Mouse (Mus musculus): Measurements from ENCODE around the gene Prex1. TPM values are rescaled to one million over a fixed set of nuclear protein-coding genes. Genes with fewer than 3 reads are reported as not detected.

Gene Prex1
- polyA plus RNA-seq, 1 experiment from 2014 or later, result 12.4 TPM

DNA sequence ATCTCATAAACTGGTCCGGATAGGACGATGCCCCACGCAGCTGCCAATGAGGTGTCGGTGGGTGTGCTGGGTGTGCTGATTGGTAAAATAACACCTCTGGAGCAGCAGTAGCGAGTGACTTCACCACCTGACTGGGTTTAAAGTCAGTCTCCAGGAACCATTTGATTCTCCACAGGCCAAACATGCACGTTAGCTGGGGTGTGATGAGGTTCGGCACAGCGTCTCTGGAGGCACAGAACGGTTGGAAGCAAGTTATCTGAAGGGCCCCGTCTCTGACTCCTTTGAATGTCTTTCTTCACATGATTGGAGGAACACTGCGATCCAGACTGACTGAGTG is 159.5 kb downstream of the Prex1 start:
- no peak for ATAC-seq (ENCODE audit: insufficient read depth, low FRiP score, low read depth)
- no peak overlapping the region for H3K9ac ChIP-seq
- H3K4me3 ChIP-seq (replicated peaks), result no peak overlapping the region
- no peak overlapping the region for H3K4me2 ChIP-seq
- H3K4me1 ChIP-seq, result peaks cover 9% of the 10 kb centered on the region
- no peaks in the 10 kb centered on the region for H3K9me3 ChIP-seq
- WGBS, result 81% methylated on average over 11 of the region's 11 CpGs
- no peaks in the 10 kb centered on the region for H3K36me3 ChIP-seq
- H3K27ac ChIP-seq, result no peak overlapping the region
- no peaks in the 10 kb centered on the region for H3K27me3 ChIP-seq (replicated peaks)

DNA sequence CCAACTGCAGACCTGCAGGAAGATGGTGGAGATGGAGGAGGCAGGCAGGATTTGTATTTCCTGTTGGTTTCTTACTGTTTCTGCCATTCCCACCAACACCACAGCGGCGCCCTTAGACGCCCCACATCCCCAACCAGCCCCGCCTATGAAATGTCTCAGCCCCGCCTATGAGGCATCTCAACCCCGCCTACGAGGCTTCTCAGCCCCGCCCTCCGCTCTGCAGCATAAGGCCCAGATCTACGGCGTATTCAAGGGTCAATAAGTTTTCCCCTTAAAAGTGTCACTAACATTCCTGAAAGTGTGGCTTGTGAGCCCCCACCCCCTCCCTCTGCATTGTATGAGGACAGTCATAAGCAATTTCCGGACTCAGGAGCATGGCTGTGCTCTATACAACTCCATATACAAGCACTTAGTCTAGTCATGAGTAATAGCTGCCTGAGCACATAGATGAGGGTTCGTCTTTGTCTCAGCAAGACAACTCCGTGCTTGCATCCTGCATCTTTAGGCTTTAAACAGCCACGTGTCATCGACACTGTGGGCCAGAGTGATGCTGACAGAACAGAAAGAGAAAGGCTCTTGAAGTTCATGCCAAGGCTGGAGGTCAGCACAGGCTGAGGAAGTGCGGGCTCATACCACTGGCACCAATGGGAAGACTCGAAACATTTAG is 160.0 kb downstream of the Prex1 start:
- peak overlapping the region; percentile 23; the same call in 1 of the 2 replicates for H3K4me2 ChIP-seq
- H3K36me3 ChIP-seq, result no peaks in the 10 kb centered on the region
- H3K4me3 ChIP-seq (replicated peaks), result no peak overlapping the region
- H3K4me1 ChIP-seq, result peaks cover 9% of the 10 kb centered on the region
- WGBS, result 30% methylated on average over 18 of the region's 18 CpGs
- H3K9ac ChIP-seq, result no peak overlapping the region
- ATAC-seq (ENCODE audit: insufficient read depth, low FRiP score, low read depth), result peak; percentile 78; the same call in 1 of the 2 replicates
- H3K27me3 ChIP-seq (replicated peaks), result no peaks in the 10 kb centered on the region
- no peak overlapping the region for H3K27ac ChIP-seq
- H3K9me3 ChIP-seq, result no peaks in the 10 kb centered on the region

DNA sequence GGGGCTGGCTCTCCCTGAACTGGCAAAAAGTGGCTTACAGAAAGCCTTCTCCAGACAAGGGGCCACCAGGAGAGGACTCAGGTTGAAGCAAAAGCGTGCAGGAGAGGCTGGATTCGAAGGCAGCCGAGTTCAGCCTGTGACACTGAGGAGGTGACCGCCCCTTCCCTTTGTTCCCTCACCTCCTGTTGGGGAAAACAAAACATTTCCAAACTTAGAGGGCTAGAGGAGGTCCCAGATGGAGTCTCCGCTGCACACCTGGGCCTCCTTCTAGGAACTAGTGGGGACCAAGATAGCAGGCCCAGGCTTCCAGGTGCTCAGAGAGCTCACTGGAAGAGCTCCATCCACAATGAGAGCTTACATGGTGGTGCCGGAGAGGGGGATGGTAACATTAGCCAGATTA is 161.0 kb downstream of the Prex1 start:
- Histone ChIP-seq H3K4me1 (peaks cover 9% of the 10 kb centered on the region), H3K4me3 (replicated peaks) (no peak overlapping the region), H3K9ac (no peak overlapping the region), H3K9me3 (no peaks in the 10 kb centered on the region), H3K27ac (no peak overlapping the region), H3K36me3 (no peaks in the 10 kb centered on the region), H3K4me2 (no peak overlapping the region), H3K27me3 (replicated peaks) (no peaks in the 10 kb centered on the region)
- 76% methylated on average over 6 of the region's 6 CpGs for WGBS
- no peak for ATAC-seq (ENCODE audit: insufficient read depth, low FRiP score, low read depth)

DNA sequence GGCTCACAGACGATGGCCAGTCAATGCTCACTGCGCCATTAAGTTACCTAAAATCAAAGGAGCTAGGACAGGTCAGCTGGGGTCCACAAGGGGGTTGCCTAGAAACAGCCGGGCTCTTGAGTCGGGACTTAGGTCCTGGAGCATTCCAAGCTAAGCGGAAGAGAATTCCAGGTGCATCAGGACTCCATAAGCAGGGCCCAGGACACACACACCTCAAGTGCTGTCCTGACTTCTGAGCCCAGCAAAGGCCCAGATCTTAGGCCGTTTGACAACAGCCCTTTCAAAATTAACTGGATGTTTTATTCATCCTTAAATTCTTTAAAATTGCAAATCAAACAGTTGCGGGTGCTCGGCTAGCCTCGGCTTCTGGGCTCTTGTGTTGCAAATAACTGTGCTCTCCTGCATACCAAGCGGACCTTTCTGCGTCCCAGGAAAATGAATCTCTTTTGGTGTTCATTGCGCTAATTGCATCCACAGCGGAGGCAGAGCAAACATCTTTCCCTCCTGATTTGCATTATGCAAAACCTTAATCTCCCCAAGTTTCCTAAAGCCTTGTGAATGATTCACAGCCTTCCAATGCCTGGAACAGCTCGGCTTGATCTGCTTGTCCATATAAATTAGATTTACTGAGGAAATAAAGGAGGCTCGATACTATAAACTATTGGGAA is 161.7 kb downstream of the Prex1 start:
- ATAC-seq (ENCODE audit: insufficient read depth, low FRiP score, low read depth), result no peak
- H3K27me3 ChIP-seq (replicated peaks), result no peaks in the 10 kb centered on the region
- no peaks in the 10 kb centered on the region for H3K36me3 ChIP-seq
- no peak overlapping the region for H3K4me3 ChIP-seq (replicated peaks)
- H3K4me1 ChIP-seq, result peaks cover 9% of the 10 kb centered on the region
- no peak overlapping the region for H3K27ac ChIP-seq
- H3K9ac ChIP-seq, result no peak overlapping the region
- WGBS, result 76% methylated on average over 15 of the region's 15 CpGs
- no peak overlapping the region for H3K4me2 ChIP-seq
- H3K9me3 ChIP-seq, result no peaks in the 10 kb centered on the region

DNA sequence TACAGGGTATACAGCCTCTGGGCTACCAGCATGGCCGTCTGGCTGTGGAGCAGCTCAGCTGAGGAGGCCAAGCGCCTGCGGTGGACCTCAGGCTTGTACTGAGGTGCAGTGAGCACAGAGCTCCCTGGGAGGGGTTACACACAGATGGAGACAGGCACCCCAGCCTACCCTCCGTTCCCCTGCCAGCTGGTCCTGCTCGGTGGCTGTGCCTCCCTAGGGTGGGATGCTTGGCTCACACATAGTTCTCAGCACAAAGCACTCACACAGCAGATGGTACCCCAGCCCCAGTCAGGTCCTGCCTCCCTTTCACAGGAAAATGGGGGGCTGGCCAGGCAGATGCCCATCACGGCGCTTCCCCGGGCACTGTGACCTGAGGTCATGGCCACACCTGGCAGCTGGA is 163.8 kb downstream of the Prex1 start:
- no peaks in the 10 kb centered on the region for H3K9me3 ChIP-seq
- H3K4me1 ChIP-seq, result peaks cover 16% of the 10 kb centered on the region
- H3K4me2 ChIP-seq, result no peak overlapping the region
- H3K36me3 ChIP-seq, result no peaks in the 10 kb centered on the region
- no peak overlapping the region for H3K4me3 ChIP-seq (replicated peaks)
- H3K9ac ChIP-seq, result no peak overlapping the region
- H3K27ac ChIP-seq, result no peak overlapping the region
- ATAC-seq (ENCODE audit: insufficient read depth, low FRiP score, low read depth), result no peak
- no peaks in the 10 kb centered on the region for H3K27me3 ChIP-seq (replicated peaks)
- WGBS, result 72% methylated on average over 8 of the region's 8 CpGs

DNA sequence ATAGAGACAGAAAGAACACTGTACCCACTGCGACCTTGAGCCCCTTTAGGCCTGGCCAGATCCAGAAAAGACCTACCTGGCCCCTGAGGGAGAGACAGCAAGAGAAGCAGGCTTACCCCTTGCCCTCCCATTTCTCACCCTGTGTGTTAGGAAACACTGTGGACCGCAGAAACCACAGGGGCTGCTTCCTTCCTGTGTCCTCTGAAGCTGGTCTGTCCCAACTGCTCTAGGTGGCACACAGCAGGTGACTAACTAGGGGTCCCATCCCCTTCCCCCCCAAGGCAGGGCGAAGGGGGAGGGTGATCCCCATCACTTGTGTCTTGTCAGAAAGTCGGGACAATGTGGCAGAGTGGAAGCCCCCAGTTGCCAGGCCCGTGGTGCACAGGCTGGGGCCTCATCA is 164.6 kb downstream of the Prex1 start:
- H3K27me3 ChIP-seq (replicated peaks), result no peaks in the 10 kb centered on the region
- ATAC-seq (ENCODE audit: insufficient read depth, low FRiP score, low read depth), result no peak
- no peak overlapping the region for H3K9ac ChIP-seq
- H3K4me3 ChIP-seq (replicated peaks), result no peak overlapping the region
- H3K27ac ChIP-seq, result no peak overlapping the region
- H3K4me2 ChIP-seq, result no peak overlapping the region
- H3K36me3 ChIP-seq, result no peaks in the 10 kb centered on the region
- peaks cover 16% of the 10 kb centered on the region for H3K4me1 ChIP-seq
- whole genome bisulfite sequencing, result 70% methylated on average over 5 of the region's 5 CpGs
- no peaks in the 10 kb centered on the region for H3K9me3 ChIP-seq

DNA sequence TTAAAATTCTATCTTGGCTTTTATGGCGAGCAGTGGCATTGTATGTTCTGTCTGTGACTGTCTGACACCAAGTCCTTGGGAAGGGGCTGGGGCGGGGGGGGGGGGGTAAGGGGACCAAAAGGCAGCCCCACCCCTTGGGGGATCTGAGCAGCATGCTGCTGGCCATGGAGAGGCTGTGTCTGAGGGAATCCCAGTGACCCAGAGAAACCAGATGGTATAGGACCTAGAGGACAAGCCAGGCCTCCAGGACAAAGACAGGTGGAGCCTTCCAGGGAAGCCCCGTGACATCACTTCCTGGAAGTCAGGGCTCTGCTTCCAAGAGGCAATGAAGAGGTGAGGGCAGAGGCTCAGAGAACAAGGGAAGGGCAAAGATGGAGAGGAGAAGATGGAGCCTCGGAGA is 168.1 kb downstream of the Prex1 start:
- no peak overlapping the region for H3K4me3 ChIP-seq (replicated peaks)
- 52% methylated on average over 4 of the region's 4 CpGs for WGBS
- H3K27me3 ChIP-seq (replicated peaks), result no peaks in the 10 kb centered on the region
- no peaks in the 10 kb centered on the region for H3K9me3 ChIP-seq
- ATAC-seq (ENCODE audit: insufficient read depth, low FRiP score, low read depth), result no peak
- no peak overlapping the region for H3K4me2 ChIP-seq
- H3K36me3 ChIP-seq, result no peaks in the 10 kb centered on the region
- peaks cover 13% of the 10 kb centered on the region for H3K4me1 ChIP-seq
- no peak overlapping the region for H3K9ac ChIP-seq
- H3K27ac ChIP-seq, result no peak overlapping the region

DNA sequence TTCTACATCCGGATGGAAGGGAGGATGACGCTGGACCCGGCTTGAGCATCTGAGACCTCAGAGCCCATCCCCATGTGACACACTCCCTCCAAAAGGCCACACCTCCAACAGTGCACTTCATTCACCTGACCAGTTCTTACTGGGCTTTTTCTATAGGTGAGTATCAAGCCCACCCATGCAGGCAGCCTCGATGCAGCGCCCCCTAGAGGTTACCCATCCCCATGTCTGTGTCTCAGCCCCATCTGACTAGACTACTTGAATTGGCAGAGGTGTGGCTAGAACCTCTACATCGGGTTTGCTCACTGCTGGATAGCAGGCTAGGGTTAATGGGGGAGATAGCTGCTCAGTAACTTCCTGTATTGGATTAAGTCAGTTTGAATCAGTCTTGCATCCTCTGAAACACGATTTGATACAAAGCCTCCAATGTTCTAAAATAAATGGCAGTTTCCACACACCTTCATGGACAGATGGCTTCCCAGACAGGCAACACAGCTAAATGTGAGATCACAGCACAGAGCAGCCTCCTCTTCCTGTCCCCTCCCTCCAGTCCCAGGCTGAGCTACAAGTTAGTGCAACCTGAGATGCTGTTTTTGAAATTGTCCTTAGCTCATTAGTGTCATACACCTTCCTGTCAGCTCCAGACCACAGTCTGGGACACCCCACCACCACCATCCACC is 168.9 kb downstream of the Prex1 start:
- Histone ChIP-seq H3K9me3 (no peaks in the 10 kb centered on the region), H3K4me2 (no peak overlapping the region), H3K36me3 (no peaks in the 10 kb centered on the region), H3K4me1 (peaks cover 13% of the 10 kb centered on the region), H3K4me3 (replicated peaks) (no peak overlapping the region), H3K27ac (no peak overlapping the region), H3K27me3 (replicated peaks) (no peaks in the 10 kb centered on the region), H3K9ac (no peak overlapping the region)
- no peak for ATAC-seq (ENCODE audit: insufficient read depth, low FRiP score, low read depth)
- WGBS, result 49% methylated on average over 7 of the region's 7 CpGs

DNA sequence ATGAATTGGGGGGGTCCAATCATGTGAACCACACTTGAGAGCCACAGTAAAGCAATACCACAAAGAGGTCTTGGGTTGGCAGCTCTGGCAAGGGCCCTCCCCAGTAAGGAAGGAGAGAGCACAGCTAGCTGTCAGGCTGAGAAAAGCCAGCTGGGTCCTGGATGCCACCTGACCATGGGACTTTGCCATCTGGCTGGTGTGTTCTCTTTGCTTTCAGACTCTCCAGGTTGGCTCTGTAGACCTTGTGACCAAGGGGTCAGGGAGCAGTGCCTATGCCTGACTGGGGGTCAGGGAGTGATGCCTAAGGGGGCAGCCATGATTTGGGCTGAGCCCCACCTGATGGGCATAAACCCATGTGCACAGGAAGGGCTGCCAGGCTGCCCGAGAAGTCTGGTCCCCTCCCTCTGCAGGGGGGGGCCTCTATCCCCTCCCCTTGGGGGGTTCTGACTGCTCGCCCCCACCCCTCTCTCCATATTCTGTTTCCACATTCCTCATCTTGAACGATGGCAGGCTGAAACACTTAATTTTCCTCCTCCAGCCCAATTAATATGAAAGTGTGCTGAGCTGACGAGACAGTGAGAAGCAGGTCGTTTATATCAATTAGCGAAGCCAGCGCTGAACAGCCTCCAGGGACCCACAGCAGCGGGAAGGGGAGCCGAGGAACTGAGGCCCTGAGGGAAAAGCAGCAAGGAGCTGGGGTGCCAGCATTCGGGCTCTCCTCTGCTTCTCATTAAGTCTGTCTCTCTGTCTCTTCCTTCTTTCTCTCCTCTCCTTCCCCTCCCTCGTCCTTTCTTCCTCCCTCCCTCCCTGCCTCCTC is 172.3 kb downstream of the Prex1 start:
- peak overlapping the region; percentile 8; the same call in 1 of the 2 replicates for H3K4me2 ChIP-seq
- no peak overlapping the region for H3K9ac ChIP-seq
- no peaks in the 10 kb centered on the region for H3K9me3 ChIP-seq
- peaks cover 13% of the 10 kb centered on the region for H3K4me1 ChIP-seq
- H3K27ac ChIP-seq, result no peak overlapping the region
- ATAC-seq (ENCODE audit: insufficient read depth, low FRiP score, low read depth), result peak; percentile 51; the same call in 1 of the 2 replicates
- no peaks in the 10 kb centered on the region for H3K27me3 ChIP-seq (replicated peaks)
- no peak overlapping the region for H3K4me3 ChIP-seq (replicated peaks)
- H3K36me3 ChIP-seq, result no peaks in the 10 kb centered on the region
- 17% methylated on average over 11 of the region's 11 CpGs for WGBS

DNA sequence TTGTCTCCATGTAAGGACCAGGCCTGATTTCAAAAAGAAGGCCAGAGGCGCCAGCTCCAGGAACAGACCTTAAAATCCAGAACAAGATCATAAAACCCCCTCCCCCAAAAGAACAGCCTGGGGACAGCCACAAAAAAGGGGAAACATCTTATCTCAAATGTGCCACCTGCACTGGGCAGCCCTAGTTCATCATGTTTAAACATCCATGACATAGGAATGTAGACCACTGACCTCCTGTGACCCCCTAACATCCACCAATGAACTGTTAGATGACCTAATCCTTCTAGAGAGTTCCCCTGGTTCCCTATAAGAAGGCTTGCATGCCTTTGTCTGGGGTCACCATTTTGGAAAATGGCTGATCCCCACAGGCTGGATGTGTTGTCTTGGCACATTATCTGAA is 173.4 kb downstream of the Prex1 start:
- H3K4me2 ChIP-seq, result no peak overlapping the region
- peaks cover 6% of the 10 kb centered on the region for H3K4me1 ChIP-seq
- no peak overlapping the region for H3K4me3 ChIP-seq (replicated peaks)
- H3K36me3 ChIP-seq, result no peaks in the 10 kb centered on the region
- H3K27me3 ChIP-seq (replicated peaks), result no peaks in the 10 kb centered on the region
- H3K9me3 ChIP-seq, result no peaks in the 10 kb centered on the region
- ATAC-seq (ENCODE audit: insufficient read depth, low FRiP score, low read depth), result no peak
- WGBS, result 74% methylated on average over 1 of the region's 1 CpGs
- no peak overlapping the region for H3K9ac ChIP-seq
- H3K27ac ChIP-seq, result no peak overlapping the region

DNA sequence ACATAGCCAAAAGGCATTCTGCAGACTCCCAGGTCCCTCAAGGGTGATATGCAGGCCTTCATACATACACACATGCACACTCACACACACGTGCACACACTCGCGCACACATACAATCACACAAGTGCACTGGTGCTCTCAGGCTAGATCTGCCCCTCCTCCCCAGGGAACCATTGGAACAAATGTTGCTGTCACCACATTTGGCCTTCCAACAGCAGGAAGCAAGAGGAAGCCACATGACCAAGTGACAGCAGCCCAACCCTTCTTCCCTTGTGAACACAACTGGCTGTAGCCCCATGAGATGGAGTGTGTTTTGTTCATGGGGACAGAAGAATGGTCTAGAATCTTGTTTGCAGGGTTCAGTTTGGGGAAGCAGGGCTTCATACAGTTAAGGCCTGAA is 176.7 kb downstream of the Prex1 start:
- Histone ChIP-seq H3K27me3 (replicated peaks) (no peaks in the 10 kb centered on the region), H3K9ac (no peak overlapping the region), H3K36me3 (no peaks in the 10 kb centered on the region), H3K4me2 (no peak overlapping the region), H3K4me1 (peaks cover 6% of the 10 kb centered on the region), H3K9me3 (no peaks in the 10 kb centered on the region), H3K27ac (no peak overlapping the region), H3K4me3 (replicated peaks) (no peak overlapping the region)
- ATAC-seq (ENCODE audit: insufficient read depth, low FRiP score, low read depth), result no peak
- WGBS, result 90% methylated on average over 3 of the region's 3 CpGs

DNA sequence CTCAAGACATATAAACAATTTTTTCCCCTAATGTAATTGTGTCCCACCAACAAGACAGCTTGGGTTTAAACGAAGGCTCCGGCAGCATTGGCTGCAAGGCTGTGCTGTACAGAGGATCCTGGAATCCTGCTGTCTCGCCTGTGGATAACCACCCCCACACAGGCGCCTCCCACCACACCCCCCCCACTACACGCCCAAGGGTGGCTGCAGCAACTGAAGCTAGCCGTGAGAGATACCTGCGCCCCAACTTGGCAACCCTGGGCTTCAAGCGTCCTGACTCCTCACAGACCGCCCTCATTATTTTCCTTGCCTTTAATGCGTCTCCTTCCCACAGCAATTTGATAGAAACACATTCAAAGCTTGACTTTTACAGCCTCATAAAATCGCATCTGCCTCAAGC is 178.1 kb downstream of the Prex1 start:
- Histone ChIP-seq H3K27me3 (replicated peaks) (no peaks in the 10 kb centered on the region), H3K36me3 (no peaks in the 10 kb centered on the region), H3K4me2 (no peak overlapping the region), H3K9me3 (no peaks in the 10 kb centered on the region), H3K4me1 (no peaks in the 10 kb centered on the region), H3K4me3 (replicated peaks) (no peak overlapping the region), H3K27ac (peak overlapping the region; percentile 18; the same call in 1 of the 2 replicates), H3K9ac (no peak overlapping the region)
- no peak for ATAC-seq (ENCODE audit: insufficient read depth, low FRiP score, low read depth)
- WGBS, result 79% methylated on average over 11 of the region's 11 CpGs
